Mouse (Mus musculus): ENCODE results near the gene Scaf1. TPM values are rescaled to one million over a fixed set of nuclear protein-coding genes. Genes with fewer than 3 reads are reported as not detected.

Gene Scaf1
- total and polyA plus RNA-seq, 3 experiments = 17.7 to 81.5 (median 34.4) TPM

DNA sequence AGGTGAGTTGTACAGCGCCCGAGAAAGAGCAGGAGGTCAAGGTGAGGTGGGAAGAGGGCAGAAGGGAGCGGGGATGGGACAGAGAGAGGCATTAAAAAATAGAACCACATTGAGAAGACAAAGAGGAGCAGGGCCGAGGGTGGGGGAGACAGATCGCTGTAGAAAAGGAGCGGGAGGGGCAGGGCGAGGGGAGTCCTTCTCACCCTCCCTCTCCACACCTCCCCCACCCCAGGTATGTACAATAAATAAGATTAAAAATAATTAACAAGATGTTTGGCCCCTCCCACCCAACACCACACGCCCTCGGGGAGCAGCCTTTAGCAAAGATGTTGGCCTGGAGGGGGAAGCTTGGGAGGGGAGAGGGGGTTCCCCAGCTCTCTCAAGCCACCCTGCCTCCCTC, 11.6 kb upstream of the Scaf1 start:
- H3K4me1 ChIP-seq (ENCODE audit: control insufficient read depth in 1 of 2, insufficient read depth in 2 of 2, low read length in 2 of 2) = no peaks in the 10 kb centered on the region
- no peak for DNase-seq (ENCODE audit: low read depth, low spot score)
- no peak overlapping the region for H3K4me3 ChIP-seq (ENCODE audit: control insufficient read depth in 1 of 2, insufficient read depth in 1 of 2, low read depth in 2 of 2, low read length in 2 of 2)
- H3K27ac ChIP-seq (ENCODE audit: control insufficient read depth, low read depth, low read length) = no peak overlapping the region
- no peaks in the 10 kb centered on the region; a peak in 1 of 4 replicates for H3K36me3 ChIP-seq (ENCODE audit: control insufficient read depth in 1 of 2, insufficient read depth in 2 of 2, low read length in 2 of 2)
- TF ChIP-seq UBTF (IDR thresholded peaks at IDR 0.05; ENCODE audit: borderline replicate concordance, insufficient read depth, low read depth, low read length) (no peak), NRF1 (IDR thresholded peaks at IDR 0.05; ENCODE audit: insufficient read depth, low read depth, low read length, poor library complexity, severe bottlenecking) (no peak), MYC (IDR thresholded peaks at IDR 0.05; ENCODE audit: low read depth, low read length) (no peak), RAD21 (IDR thresholded peaks at IDR 0.05; ENCODE audit: low read depth, low read length) (no peak), ETS1 (IDR thresholded peaks at IDR 0.05; ENCODE audit: low read depth, low read length) (no peak), TCF12 (IDR thresholded peaks at IDR 0.05; ENCODE audit: low read depth, low read length) (no peak), KAT2A (conservative IDR thresholded peaks at IDR 0.05; ENCODE audit: low read depth, low read length) (no peak), ZMIZ1 (IDR thresholded peaks at IDR 0.05; ENCODE audit: low read depth, low read length) (no peak), SIN3A (IDR thresholded peaks at IDR 0.05; ENCODE audit: low read length) (no peak), CHD1 (IDR thresholded peaks at IDR 0.05; ENCODE audit: low read depth, low read length) (no peak), POLR2A (IDR thresholded peaks at IDR 0.05; ENCODE audit: control insufficient read depth in 1 of 2, insufficient read depth in 1 of 2, low read depth in 1 of 2, low read length in 2 of 2, poor library complexity in 1 of 2) (no peak), SMC3 (IDR thresholded peaks at IDR 0.05; ENCODE audit: low read depth, low read length) (no peak), MAX (IDR thresholded peaks at IDR 0.05; ENCODE audit: low read length) (no peak), ZKSCAN1 (IDR thresholded peaks at IDR 0.05; ENCODE audit: low read depth, low read length) (no peak), USF2 (IDR thresholded peaks at IDR 0.05; ENCODE audit: borderline replicate concordance in 1 of 2, insufficient read depth in 1 of 2, low read depth in 1 of 2, low read length in 2 of 2) (no peak), MEF2A (IDR thresholded peaks at IDR 0.05; ENCODE audit: extremely low read depth, insufficient replicate concordance, low read depth, low read length, poor library complexity, severe bottlenecking) (no peak), CHD2 (IDR thresholded peaks at IDR 0.05; ENCODE audit: low read length) (no peak)
- H3K9me3 ChIP-seq (replicated peaks; ENCODE audit: insufficient read depth, low read length) = no peaks in the 10 kb centered on the region
- H3K9ac ChIP-seq (ENCODE audit: control insufficient read depth, low read depth, low read length, poor library complexity, severe bottlenecking) = no peak overlapping the region
- H3K27me3 ChIP-seq (ENCODE audit: control insufficient read depth in 1 of 2, insufficient read depth in 2 of 2, low read length in 2 of 2) = no peaks in the 10 kb centered on the region
- no peaks in the 10 kb centered on the region for H3K79me2 ChIP-seq (ENCODE audit: control insufficient read depth, insufficient read depth, low read length, poor library complexity)

DNA sequence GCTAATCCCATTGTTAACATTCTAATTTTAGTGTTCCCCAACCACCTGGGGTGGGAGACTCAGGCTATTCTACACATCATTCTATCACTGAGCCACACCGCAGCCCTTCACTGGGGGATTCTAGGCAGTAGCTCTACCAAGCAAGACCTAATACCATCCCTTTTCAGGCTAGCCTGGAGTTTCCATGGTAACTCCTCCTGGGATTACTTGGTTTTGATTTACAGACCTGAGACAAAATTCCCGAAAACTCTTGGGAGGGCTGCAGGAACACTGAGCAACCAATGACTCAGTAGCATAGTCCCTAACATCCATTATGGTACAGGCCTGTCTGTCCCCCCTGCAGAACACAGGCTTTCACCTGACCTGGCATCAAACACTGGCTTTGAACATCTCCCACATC, 10.1 kb upstream of the Scaf1 start:
- no peaks in the 10 kb centered on the region; a peak in 1 of 4 replicates for H3K36me3 ChIP-seq (ENCODE audit: control insufficient read depth in 1 of 2, insufficient read depth in 2 of 2, low read length in 2 of 2)
- H3K27me3 ChIP-seq (ENCODE audit: control insufficient read depth in 1 of 2, insufficient read depth in 2 of 2, low read length in 2 of 2) = no peaks in the 10 kb centered on the region
- H3K4me1 ChIP-seq (ENCODE audit: control insufficient read depth in 1 of 2, insufficient read depth in 2 of 2, low read length in 2 of 2) = no peaks in the 10 kb centered on the region
- no peak overlapping the region for H3K27ac ChIP-seq (ENCODE audit: control insufficient read depth, low read depth, low read length)
- no peaks in the 10 kb centered on the region for H3K9me3 ChIP-seq (replicated peaks; ENCODE audit: insufficient read depth, low read length)
- H3K79me2 ChIP-seq (ENCODE audit: control insufficient read depth, insufficient read depth, low read length, poor library complexity) = no peaks in the 10 kb centered on the region
- no peak overlapping the region for H3K9ac ChIP-seq (ENCODE audit: control insufficient read depth, low read depth, low read length, poor library complexity, severe bottlenecking)
- no peak overlapping the region for H3K4me3 ChIP-seq (ENCODE audit: control insufficient read depth in 1 of 2, insufficient read depth in 1 of 2, low read depth in 2 of 2, low read length in 2 of 2)
- TF ChIP-seq TBP (IDR thresholded peaks at IDR 0.05; ENCODE audit: low read depth, low read length) (no peak), MAFK (IDR thresholded peaks at IDR 0.05; ENCODE audit: borderline replicate concordance, low read depth, low read length) (no peak), CHD2 (IDR thresholded peaks at IDR 0.05; ENCODE audit: low read length) (no peak), ZKSCAN1 (IDR thresholded peaks at IDR 0.05; ENCODE audit: low read depth, low read length) (no peak), BHLHE40 (IDR thresholded peaks at IDR 0.05; ENCODE audit: borderline replicate concordance, low read depth, low read length) (no peak), ZMIZ1 (IDR thresholded peaks at IDR 0.05; ENCODE audit: low read depth, low read length) (no peak), SMC3 (IDR thresholded peaks at IDR 0.05; ENCODE audit: low read depth, low read length) (no peak), ETS1 (IDR thresholded peaks at IDR 0.05; ENCODE audit: low read depth, low read length) (no peak), NRF1 (IDR thresholded peaks at IDR 0.05; ENCODE audit: insufficient read depth, low read depth, low read length, poor library complexity, severe bottlenecking) (no peak), MXI1 (IDR thresholded peaks at IDR 0.05; ENCODE audit: low read depth, low read length) (no peak), E2F4 (IDR thresholded peaks at IDR 0.05; ENCODE audit: borderline replicate concordance, low read depth, low read length) (no peak), RAD21 (IDR thresholded peaks at IDR 0.05; ENCODE audit: low read depth, low read length) (no peak), USF2 (IDR thresholded peaks at IDR 0.05; ENCODE audit: borderline replicate concordance in 1 of 2, insufficient read depth in 1 of 2, low read depth in 1 of 2, low read length in 2 of 2) (no peak), ZNF384 (IDR thresholded peaks at IDR 0.05; ENCODE audit: low read depth, low read length) (no peak), POLR2AphosphoS2 (IDR thresholded peaks at IDR 0.05; ENCODE audit: low read length) (no peak), GABPA (IDR thresholded peaks at IDR 0.05; ENCODE audit: low read depth, low read length) (no peak)
- DNase-seq (ENCODE audit: low read depth, low spot score) = no peak

All from MEL (cell line).